ENCODE assay signal across 10 mouse cellular contexts in the genomic region with DNA sequence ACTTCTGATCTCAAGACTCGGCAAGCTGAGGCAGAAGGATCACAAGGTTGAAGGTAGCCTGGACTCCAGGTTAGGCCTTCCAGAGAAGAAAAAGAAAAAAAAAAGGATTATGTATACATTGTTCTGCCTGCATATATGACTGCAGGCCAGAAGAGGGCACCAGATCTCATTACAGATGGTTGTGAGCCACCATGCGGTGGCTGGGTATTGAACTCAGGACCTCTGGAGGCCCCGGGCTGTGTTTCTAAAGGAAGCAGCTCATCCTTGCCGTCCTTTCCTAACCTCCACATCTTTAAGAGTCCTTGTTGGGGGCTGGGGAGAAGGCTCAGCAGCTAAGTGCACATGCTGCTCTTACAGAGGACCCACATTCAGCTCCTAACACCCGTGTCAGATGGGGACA. TPM values are rescaled to one million over a fixed set of nuclear protein-coding genes. Genes with fewer than 3 reads are reported as not detected.
DNase-seq lines count a peak whose midpoint lies in the region; ATAC-seq lines count a peak whose summit lies in the region.
"Had no signal": no experiment of that assay in that cellular context is flagged by ENCODE, and none has a peak within 500 bp of the region (broad histone marks: within the 10 kb centered on the region; RNA-seq: fewer than 3 reads in every experiment).

No protein-coding gene starts in this region.

- H3K36me3 ChIP-seq in hindbrain, embryonic 11.5 days (ENCODE audit: control insufficient read depth, insufficient read depth, low read length): peaks cover 14% of the 10 kb centered on the region
- H3K36me3 ChIP-seq in hindbrain, embryonic 12.5 days: peaks cover 93% of the 10 kb centered on the region
- peaks cover 97% of the 10 kb centered on the region for H3K36me3 ChIP-seq in midbrain, embryonic 14.5 days (ENCODE audit: control insufficient read depth, insufficient read depth, low read length)
- H3K36me3 ChIP-seq in midbrain, embryonic 10.5 days: peaks cover 98% of the 10 kb centered on the region
- peaks cover 14% of the 10 kb centered on the region for H3K36me3 ChIP-seq in splenic B cell, adult 2 months (ENCODE audit: control insufficient read depth, insufficient read depth, low read length, poor library complexity, severe bottlenecking)

- no peaks in the 10 kb centered on the region for H3K9me3 ChIP-seq in hindbrain, embryonic 11.5 days (ENCODE audit: control insufficient read depth, low read length)
- H3K9me3 ChIP-seq in hindbrain, embryonic 12.5 days (replicated peaks): no peaks in the 10 kb centered on the region
- H3K9me3 ChIP-seq in midbrain, embryonic 14.5 days (ENCODE audit: control insufficient read depth, low read length): no peaks in the 10 kb centered on the region
- H3K9me3 ChIP-seq in midbrain, embryonic 10.5 days (replicated peaks): no peaks in the 10 kb centered on the region
- H3K9me3 ChIP-seq: embryonic facial prominence, embryonic 13.5 days; limb, embryonic 12.5 days had no signal

- no peak for ATAC-seq in hindbrain, embryonic 11.5 days (ENCODE audit: low FRiP score)
- no peak for ATAC-seq in hindbrain, embryonic 12.5 days (ENCODE audit: low FRiP score)
- ATAC-seq in midbrain, embryonic 14.5 days (ENCODE audit: low FRiP score, low TSS enrichment): no peak

- no peak overlapping the region for H3K4me3 ChIP-seq in hindbrain, embryonic 11.5 days (ENCODE audit: low read depth, low read length)
- H3K4me3 ChIP-seq in hindbrain, embryonic 12.5 days: no peak overlapping the region
- H3K4me3 ChIP-seq in midbrain, embryonic 14.5 days (replicated peaks; ENCODE audit: low read depth, low read length): no peak overlapping the region
- no peak overlapping the region for H3K4me3 ChIP-seq in midbrain, embryonic 10.5 days
- H3K4me3 ChIP-seq: embryonic facial prominence, embryonic 13.5 days; limb, embryonic 12.5 days had no signal

- intact Hi-C loops in left cerebral cortex, postnatal 25 days (cut with DNase I): no loop called here

- WGBS in hindbrain, embryonic 11.5 days: 76% methylated on average over 5 of the region's 5 CpGs
- WGBS in hindbrain, embryonic 12.5 days: 66% methylated on average over 5 of the region's 5 CpGs
- 68% methylated on average over 5 of the region's 5 CpGs for WGBS in midbrain, embryonic 14.5 days
- 71% methylated on average over 5 of the region's 5 CpGs for WGBS in midbrain, embryonic 10.5 days

- H3K27me3 ChIP-seq in hindbrain, embryonic 11.5 days (ENCODE audit: control insufficient read depth, insufficient read depth, low read length): no peaks in the 10 kb centered on the region
- no peaks in the 10 kb centered on the region for H3K27me3 ChIP-seq in hindbrain, embryonic 12.5 days
- H3K27me3 ChIP-seq in midbrain, embryonic 14.5 days (ENCODE audit: control insufficient read depth, insufficient read depth, low read length): no peaks in the 10 kb centered on the region
- H3K27me3 ChIP-seq in midbrain, embryonic 10.5 days (ENCODE audit: low read depth, poor library complexity, severe bottlenecking): no peaks in the 10 kb centered on the region
- H3K27me3 ChIP-seq in splenic B cell, adult 2 months (ENCODE audit: control insufficient read depth, insufficient read depth, low read length, poor library complexity, severe bottlenecking): no peaks in the 10 kb centered on the region
- H3K27me3 ChIP-seq: embryonic facial prominence, embryonic 13.5 days; limb, embryonic 12.5 days had no signal

- DNase-seq in hindbrain, embryonic 11.5 days (ENCODE audit: low spot score): peak; percentile 31
- DNase-seq in midbrain, embryonic 14.5 days: peak; percentile 11
- DNase-seq in midbrain, embryonic 10.5 days (ENCODE audit: low spot score): no peak
- DNase-seq in NIH3T3 (ENCODE audit: low read depth): peak; percentile 55
- DNase-seq in splenic B cell, adult 2 months (ENCODE audit: low read depth, low spot score): peak; percentile 36
- no peak for DNase-seq in left cerebral cortex, postnatal 25 days (ENCODE audit: low spot score in 2 of 2)
- DNase-seq: kidney, postnatal 14 days had no signal

- no peak overlapping the region for H3K27ac ChIP-seq in hindbrain, embryonic 11.5 days (ENCODE audit: low read depth, low read length)
- no peak overlapping the region for H3K27ac ChIP-seq in hindbrain, embryonic 12.5 days
- H3K27ac ChIP-seq in midbrain, embryonic 14.5 days (replicated peaks; ENCODE audit: low read depth, low read length): no peak overlapping the region
- H3K27ac ChIP-seq in midbrain, embryonic 10.5 days (replicated peaks): no peak overlapping the region
- H3K27ac ChIP-seq: embryonic facial prominence, embryonic 13.5 days; limb, embryonic 12.5 days had no signal

- H3K4me1 ChIP-seq in hindbrain, embryonic 11.5 days (replicated peaks; ENCODE audit: control insufficient read depth, insufficient read depth, low read length): no peaks in the 10 kb centered on the region
- no peaks in the 10 kb centered on the region for H3K4me1 ChIP-seq in hindbrain, embryonic 12.5 days
- no peaks in the 10 kb centered on the region for H3K4me1 ChIP-seq in midbrain, embryonic 14.5 days (ENCODE audit: control insufficient read depth, insufficient read depth, low read length)
- H3K4me1 ChIP-seq in midbrain, embryonic 10.5 days: no peaks in the 10 kb centered on the region
- H3K4me1 ChIP-seq: embryonic facial prominence, embryonic 13.5 days; limb, embryonic 12.5 days had no signal

- no peak overlapping the region for H3K4me2 ChIP-seq in hindbrain, embryonic 11.5 days (replicated peaks; ENCODE audit: low read depth, low read length)
- no peak overlapping the region for H3K4me2 ChIP-seq in hindbrain, embryonic 12.5 days (replicated peaks)
- H3K4me2 ChIP-seq in midbrain, embryonic 14.5 days (ENCODE audit: low read length): no peak overlapping the region
- H3K4me2 ChIP-seq: embryonic facial prominence, embryonic 13.5 days; limb, embryonic 12.5 days had no signal

- no peak overlapping the region for H3K9ac ChIP-seq in hindbrain, embryonic 11.5 days (ENCODE audit: low read depth, low read length)
- no peak overlapping the region for H3K9ac ChIP-seq in hindbrain, embryonic 12.5 days
- H3K9ac ChIP-seq in midbrain, embryonic 14.5 days (replicated peaks; ENCODE audit: low read length): no peak overlapping the region
- H3K9ac ChIP-seq: embryonic facial prominence, embryonic 13.5 days; limb, embryonic 12.5 days had no signal

RNA-seq across cellular contexts. Expression of a gene that starts 7.1 kb away (rescaled TPM):
- polyA plus RNA-seq in hindbrain, embryonic 11.5 days (2014; fragmentation: Nextera tagmentation; extraction: Ambion mirVana): 50.7 and 52.3 TPM in 2 replicates
- 43.7 and 45.2 TPM in 2 replicates for polyA plus RNA-seq in hindbrain, embryonic 12.5 days (2016; fragmentation: Nextera tagmentation; extraction: Ambion mirVana)
- 40.5 and 42.3 TPM in 2 replicates for polyA plus RNA-seq in midbrain, embryonic 14.5 days (2014; fragmentation: Nextera tagmentation; extraction: Ambion mirVana)
- 53.8 and 56.8 TPM in 2 replicates for polyA plus RNA-seq in midbrain, embryonic 10.5 days (2016; fragmentation: Nextera tagmentation; extraction: Ambion mirVana)
- 10 to 100 TPM; 25.8 to 27.8 TPM for total RNA-seq in left cerebral cortex, postnatal 25 days (2021)

RNA-seq across cellular contexts. Expression of a gene that starts 19.0 kb away (rescaled TPM):
- 128 and 138 TPM in 2 replicates for polyA plus RNA-seq in hindbrain, embryonic 11.5 days (2014; fragmentation: Nextera tagmentation; extraction: Ambion mirVana)
- polyA plus RNA-seq in hindbrain, embryonic 12.5 days (2016; fragmentation: Nextera tagmentation; extraction: Ambion mirVana): 165 TPM in 2 replicates
- polyA plus RNA-seq in midbrain, embryonic 14.5 days (2014; fragmentation: Nextera tagmentation; extraction: Ambion mirVana): 161 and 185 TPM in 2 replicates
- polyA plus RNA-seq in midbrain, embryonic 10.5 days (2016; fragmentation: Nextera tagmentation; extraction: Ambion mirVana): 150 and 157 TPM in 2 replicates
- 100 to 1,000 TPM; 212 to 218 TPM for total RNA-seq in left cerebral cortex, postnatal 25 days (2021)

RNA-seq across cellular contexts. Expression of a gene that starts 55.7 kb away (rescaled TPM):
- 1,125 and 1,154 TPM in 2 replicates for polyA plus RNA-seq in hindbrain, embryonic 11.5 days (2014; fragmentation: Nextera tagmentation; extraction: Ambion mirVana)
- 793 and 799 TPM in 2 replicates for polyA plus RNA-seq in hindbrain, embryonic 12.5 days (2016; fragmentation: Nextera tagmentation; extraction: Ambion mirVana)
- polyA plus RNA-seq in midbrain, embryonic 14.5 days (2014; fragmentation: Nextera tagmentation; extraction: Ambion mirVana): 553 and 588 TPM in 2 replicates
- polyA plus RNA-seq in midbrain, embryonic 10.5 days (2016; fragmentation: Nextera tagmentation; extraction: Ambion mirVana): 1,252 and 1,396 TPM in 2 replicates
- total RNA-seq in left cerebral cortex, postnatal 25 days (2021): 100 to 1,000 TPM; 250 to 258 TPM

Comparison
In these comparisons a context has a peak if more than half of its experiments do, and no peak if none do; other contexts are left out.
1. DNase-seq: peak in hindbrain, embryonic 11.5 days (single experiment), midbrain, embryonic 14.5 days (single experiment), NIH3T3 (single experiment) and splenic B cell, adult 2 months (single experiment); none in midbrain, embryonic 10.5 days (single experiment) and left cerebral cortex, postnatal 25 days (0 of 2).